Mouse (Mus musculus): ENCODE measurements around the gene Elmod3. TPM values are rescaled to one million over a fixed set of nuclear protein-coding genes. Genes with fewer than 3 reads are reported as not detected.

Elmod3 gene
- polyA plus RNA-seq, 1 experiment from 2014 or later, result 12.9 TPM

GRCm38 (mm10) chr6:72519303-72519702 lies 78.9 kb downstream of the Elmod3 start:
- DNase-seq (ENCODE audit: low spot score), result no peak
- Histone ChIP-seq H3K27ac (peak overlapping the region; percentile 74; the same call in 1 of the 2 replicates), H3K27me3 (ENCODE audit: insufficient read depth, poor library complexity, severe bottlenecking) (no peaks in the 10 kb centered on the region), H3K9me3 (no peaks in the 10 kb centered on the region), H3K4me3 (no peak overlapping the region), H3K4me1 (peaks cover 20% of the 10 kb centered on the region), H3K36me3 (no peaks in the 10 kb centered on the region)
- 27% methylated on average over 8 of the region's 8 CpGs for WGBS

GRCm38 (mm10) chr6:72518842-72519241 lies 79.4 kb downstream of the Elmod3 start:
- no peaks in the 10 kb centered on the region for H3K9me3 ChIP-seq
- H3K4me1 ChIP-seq, result peaks cover 20% of the 10 kb centered on the region
- H3K36me3 ChIP-seq, result no peaks in the 10 kb centered on the region
- WGBS, result 68% methylated on average over 1 of the region's 1 CpGs
- no peak for DNase-seq (ENCODE audit: low spot score)
- H3K4me3 ChIP-seq, result no peak overlapping the region
- H3K27ac ChIP-seq, result no peak overlapping the region
- H3K27me3 ChIP-seq (ENCODE audit: insufficient read depth, poor library complexity, severe bottlenecking), result no peaks in the 10 kb centered on the region

Other genes with a start within 250 kb of the Elmod3 start
- 15.7 and 24.9 TPM in 2 replicates for gene Tmem150a, start 243.0 kb downstream of the Elmod3 start, polyA plus RNA-seq (2016; fragmentation: Nextera tagmentation; extraction: Ambion mirVana)
- gene Rnf181, start 231.5 kb downstream of the Elmod3 start, polyA plus RNA-seq (2016; fragmentation: Nextera tagmentation; extraction: Ambion mirVana), result 119 and 127 TPM in 2 replicates
- gene Vamp5, start 217.9 kb downstream of the Elmod3 start, polyA plus RNA-seq (2016; fragmentation: Nextera tagmentation; extraction: Ambion mirVana), result 40.5 and 44.7 TPM in 2 replicates
- 130 and 137 TPM in 2 replicates for gene Vamp8, start 207.7 kb downstream of the Elmod3 start, polyA plus RNA-seq (2016; fragmentation: Nextera tagmentation; extraction: Ambion mirVana)
- gene Ggcx, start 184.1 kb downstream of the Elmod3 start, polyA plus RNA-seq (2016; fragmentation: Nextera tagmentation; extraction: Ambion mirVana), result 28.6 and 29.2 TPM in 2 replicates
- gene Mat2a, start 158.9 kb downstream of the Elmod3 start, polyA plus RNA-seq (2016; fragmentation: Nextera tagmentation; extraction: Ambion mirVana), result 353 and 387 TPM in 2 replicates
- 0.15 TPM in 1 of 2 replicates, not detected in the other for gene Sh2d6, start 76.7 kb downstream of the Elmod3 start, polyA plus RNA-seq (2016; fragmentation: Nextera tagmentation; extraction: Ambion mirVana)
- gene Capg, start 54.0 kb downstream of the Elmod3 start, polyA plus RNA-seq (2016; fragmentation: Nextera tagmentation; extraction: Ambion mirVana), result 23.2 and 23.8 TPM in 2 replicates
- 13.5 and 17.0 TPM in 2 replicates for gene Retsat, start 62 bp upstream of the Elmod3 start, polyA plus RNA-seq (2016; fragmentation: Nextera tagmentation; extraction: Ambion mirVana)
- 27.9 and 29.1 TPM in 2 replicates for gene Tgoln1, start 18.6 kb upstream of the Elmod3 start, polyA plus RNA-seq (2016; fragmentation: Nextera tagmentation; extraction: Ambion mirVana)
- gene Tcf7l1, start 190.8 kb upstream of the Elmod3 start, polyA plus RNA-seq (2016; fragmentation: Nextera tagmentation; extraction: Ambion mirVana), result 14.7 and 25.9 TPM in 2 replicates

Data from heart, embryonic 10.5 days (tissue).